Mouse (Mus musculus) layer of hippocampus, adult 2 months (tissue): ENCODE results near the gene Slc24a3. TPM values are rescaled to one million over a fixed set of nuclear protein-coding genes. Genes with fewer than 3 reads are reported as not detected.

ENCODE experiments used
- DNase-seq, 2 experiments: peaks; one replicate each; pipeline ENCODE4 v3.0.0; 2022; ENCODE audit warnings: low spot score in 2 of 2
- H3K27ac ChIP-seq: fragments of 200-600 bp; 2 replicates; pipeline ENCODE4 v1.8.1; 2022
- H3K4me3 ChIP-seq: fragments of 200-600 bp; 2 replicates; pipeline ENCODE4 v1.8.1; 2022; ENCODE audit warnings: mild to moderate bottlenecking
- CTCF ChIP-seq: fragments of 200-600 bp; conservative IDR thresholded peaks from 2 replicates; pipeline ENCODE4 v1.8.1; 2022; ENCODE audit warnings: antibody characterized with exemption, mild to moderate bottlenecking, moderate library complexity
- total RNA-seq, 2 experiments: library from RNA; stranded (reverse); gene quantifications; 2 replicates each; pipeline ENCODE4 v1.2.3; 2021

Gene Slc24a3
- total RNA-seq, 2 experiments from 2014 or later: 173 to 191 TPM

GRCm38 (mm10) chr2:145404818-145405531, 237.4 kb downstream of the Slc24a3 start:
- DNase-seq: no peak
- no peak overlapping the region for H3K27ac ChIP-seq
- H3K4me3 ChIP-seq: no peak overlapping the region
- TF ChIP-seq CTCF: no peak

GRCm38 (mm10) chr2:145405746-145406145, 238.2 kb downstream of the Slc24a3 start:
- Histone ChIP-seq H3K4me3 (no peak overlapping the region), H3K27ac (no peak overlapping the region)
- no peak for TF ChIP-seq CTCF
- DNase-seq: no peak

- Histone ChIP-seq H3K27ac (no peak overlapping the region), H3K4me3 (no peak overlapping the region)
- no peak for DNase-seq
- no peak for TF ChIP-seq CTCF
Observed at GRCm38 (mm10) chr2:145417738-145418137, 250.2 kb downstream of the Slc24a3 start.

- no peak for TF ChIP-seq CTCF
- DNase-seq: no peak
- no peak overlapping the region for H3K4me3 ChIP-seq
- no peak overlapping the region for H3K27ac ChIP-seq
Observed at GRCm38 (mm10) chr2:145419078-145419477, 251.5 kb downstream of the Slc24a3 start.

- Histone ChIP-seq H3K27ac (no peak overlapping the region), H3K4me3 (no peak overlapping the region)
- DNase-seq: no peak
- TF ChIP-seq CTCF: no peak
Observed at GRCm38 (mm10) chr2:145420967-145421888, 253.7 kb downstream of the Slc24a3 start.

GRCm38 (mm10) chr2:145421889-145422212, 254.3 kb downstream of the Slc24a3 start:
- no peak for DNase-seq
- Histone ChIP-seq H3K4me3 (no peak overlapping the region), H3K27ac (no peak overlapping the region)
- TF ChIP-seq CTCF: no peak

- DNase-seq: no peak
- no peak overlapping the region for H3K4me3 ChIP-seq
- TF ChIP-seq CTCF: no peak
- H3K27ac ChIP-seq: no peak overlapping the region
Observed at GRCm38 (mm10) chr2:145429982-145430381, 262.4 kb downstream of the Slc24a3 start.

- DNase-seq: no peak
- no peak for TF ChIP-seq CTCF
- Histone ChIP-seq H3K27ac (no peak overlapping the region), H3K4me3 (no peak overlapping the region)
Observed at GRCm38 (mm10) chr2:145434068-145434467, 266.5 kb downstream of the Slc24a3 start.

- H3K4me3 ChIP-seq: no peak overlapping the region
- no peak for DNase-seq
- no peak overlapping the region for H3K27ac ChIP-seq
- TF ChIP-seq CTCF: no peak
Observed at GRCm38 (mm10) chr2:145438336-145438735, 270.8 kb downstream of the Slc24a3 start.

- Histone ChIP-seq H3K27ac (peak overlapping the region; percentile 79), H3K4me3 (no peak overlapping the region)
- TF ChIP-seq CTCF: no peak
- DNase-seq: peak in 1 of 2 experiments; percentile 34
Observed at GRCm38 (mm10) chr2:145439755-145440154, 272.2 kb downstream of the Slc24a3 start.

- DNase-seq: no peak
Observed at GRCm38 (mm10) chr2:145457106-145457747, 289.7 kb downstream of the Slc24a3 start.

GRCm38 (mm10) chr2:145460854-145461423, 293.4 kb downstream of the Slc24a3 start:
- TF ChIP-seq CTCF: no peak
- no peak overlapping the region for H3K4me3 ChIP-seq
- peak overlapping the region; percentile 76 for H3K27ac ChIP-seq
- DNase-seq: no peak

More at GRCm38 (mm10) chr2:145457106-145457747, 289.7 kb downstream of the Slc24a3 start:
- Histone ChIP-seq H3K27ac (no peak overlapping the region), H3K4me3 (no peak overlapping the region)
- peak; percentile 57 for TF ChIP-seq CTCF

- TF ChIP-seq CTCF: no peak
Observed at GRCm38 (mm10) chr2:145462253-145462652, 294.7 kb downstream of the Slc24a3 start.

More at GRCm38 (mm10) chr2:145462253-145462652, 294.7 kb downstream of the Slc24a3 start:
- DNase-seq: peak in 1 of 2 experiments; percentile 14
- no peak overlapping the region for H3K4me3 ChIP-seq
- peak overlapping the region; percentile 76 for H3K27ac ChIP-seq
